Mouse (Mus musculus) embryonic facial prominence, embryonic 11.5 days (tissue): Measurements from ENCODE around the gene Cacna2d3. TPM values are rescaled to one million over a fixed set of nuclear protein-coding genes. Genes with fewer than 3 reads are reported as not detected.

Experiments used
- ATAC-seq: fragments of 200-750 bp; cut with Nextera tagmentation; replicated peaks from 2 replicates; pipeline ENCODE4 v1.8.0; 2017; ENCODE audit warnings: low read depth; ENCODE audit not compliant: insufficient number of reproducible peaks, low FRiP score, low TSS enrichment
- DNase-seq: peaks from one replicate; pipeline ENCODE4 v3.0.0-alpha.2; 2015; ENCODE audit warnings: low spot score
- H3K27ac ChIP-seq: fragments of 300-500 bp; sonication (generic); replicated peaks from 2 replicates; pipeline ENCODE4 v1.5.1; 2014; ENCODE audit warnings: mild to moderate bottlenecking, low read depth, low read length, control low read depth
- H3K27me3 ChIP-seq: fragments of 300-500 bp; sonication (generic); 2 replicates; pipeline ENCODE4 v1.6.1; 2014; ENCODE audit warnings: mild to moderate bottlenecking, low read length, moderate library complexity, mixed read lengths; ENCODE audit not compliant: control insufficient read depth, insufficient read depth
- H3K36me3 ChIP-seq: fragments of 300-500 bp; sonication (generic); replicated peaks from 2 replicates; pipeline ENCODE4 v1.6.1; 2014; ENCODE audit warnings: low read depth, mild to moderate bottlenecking, low read length, moderate library complexity, mixed read lengths; ENCODE audit not compliant: control insufficient read depth, insufficient read depth
- H3K4me1 ChIP-seq: fragments of 300-500 bp; sonication (generic); 2 replicates; pipeline ENCODE4 v1.6.1; 2014; ENCODE audit warnings: low read length, mixed read lengths; ENCODE audit not compliant: control insufficient read depth, insufficient read depth
- H3K4me2 ChIP-seq: fragments of 300-500 bp; sonication (generic); 2 replicates; pipeline ENCODE4 v1.6.1; 2014; ENCODE audit warnings: low read depth, mild to moderate bottlenecking, control low read depth, low read length, moderate library complexity
- H3K4me3 ChIP-seq: fragments of 300-500 bp; sonication (generic); 2 replicates; pipeline ENCODE4 v1.5.1; 2014; ENCODE audit warnings: low read depth, low read length, control low read depth
- H3K9ac ChIP-seq: fragments of 300-500 bp; sonication (generic); replicated peaks from 2 replicates; pipeline ENCODE4 v1.6.1; 2014; ENCODE audit warnings: mild to moderate bottlenecking, control low read depth, low read length
- H3K9me3 ChIP-seq: fragments of 300-500 bp; sonication (generic); replicated peaks from 2 replicates; pipeline ENCODE4 v1.6.1; 2016; ENCODE audit warnings: mild to moderate bottlenecking, low read length, inconsistent platforms, mixed read lengths; ENCODE audit not compliant: control insufficient read depth
- WGBS: fragments of 180-500 bp; shearing (Covaris S2); extraction: QIAGEN DNeasy Blood & Tissue Kit; methylation state at CpG from one replicate; pipeline ENCODE4 v1.1.7; 2014; 5-methylcytosine and 5-hydroxymethylcytosine counted together
- polyA plus RNA-seq: library from polyadenylated mRNA; unstranded; fragments of >200 nt; fragmentation: Nextera tagmentation; extraction: Ambion mirVana; gene quantifications from 2 replicates; pipeline ENCODE4 v1.2.1, GENCODE M21; 2014

Cacna2d3 gene
- polyA plus RNA-seq, 1 experiment from 2014 or later: 4.0 TPM

- 94% methylated on average over 1 of the region's 1 CpGs for WGBS
Observed at GRCm38 (mm10) chr14:29031858-29032395, 689.7 kb downstream of the Cacna2d3 start.

GRCm38 (mm10) chr14:29030519-29030918 is 691.1 kb downstream of the Cacna2d3 start:
- ATAC-seq (no peak), DNase-seq (no peak)
- no peak overlapping the region for H3K4me2 ChIP-seq
- no peaks in the 10 kb centered on the region for H3K27me3 ChIP-seq
- no peaks in the 10 kb centered on the region for H3K36me3 ChIP-seq
- H3K9ac ChIP-seq: no peak overlapping the region
- no peak overlapping the region for H3K27ac ChIP-seq
- H3K4me1 ChIP-seq: no peaks in the 10 kb centered on the region
- H3K9me3 ChIP-seq: no peaks in the 10 kb centered on the region
- no peak overlapping the region for H3K4me3 ChIP-seq
- WGBS: 57% methylated on average over 9 of the region's 9 CpGs

More at GRCm38 (mm10) chr14:29031858-29032395, 689.7 kb downstream of the Cacna2d3 start:
- no peak for DNase-seq
- Histone ChIP-seq H3K4me1 (no peaks in the 10 kb centered on the region), H3K4me2 (no peak overlapping the region), H3K36me3 (no peaks in the 10 kb centered on the region), H3K27ac (no peak overlapping the region), H3K4me3 (no peak overlapping the region), H3K9me3 (no peaks in the 10 kb centered on the region), H3K27me3 (no peaks in the 10 kb centered on the region), H3K9ac (no peak overlapping the region)
- ATAC-seq: no peak

GRCm38 (mm10) chr14:29029896-29030420 is 691.7 kb downstream of the Cacna2d3 start:
- DNase-seq (no peak), ATAC-seq (no peak)
- Histone ChIP-seq H3K9me3 (no peaks in the 10 kb centered on the region), H3K4me1 (no peaks in the 10 kb centered on the region), H3K4me2 (no peak overlapping the region), H3K27me3 (no peaks in the 10 kb centered on the region), H3K36me3 (no peaks in the 10 kb centered on the region), H3K27ac (no peak overlapping the region), H3K4me3 (no peak overlapping the region), H3K9ac (no peak overlapping the region)
- 74% methylated on average over 11 of the region's 11 CpGs for WGBS

GRCm38 (mm10) chr14:29029107-29029469 is 692.6 kb downstream of the Cacna2d3 start:
- H3K4me3 ChIP-seq: no peak overlapping the region
- DNase-seq (peak; percentile 86), ATAC-seq (0 out of 2 replicates have a peak, but pooled peaks have one; percentile 23)
- H3K27ac ChIP-seq: no peak overlapping the region
- no peak overlapping the region for H3K4me2 ChIP-seq
- no peaks in the 10 kb centered on the region for H3K9me3 ChIP-seq
- no peaks in the 10 kb centered on the region for H3K27me3 ChIP-seq
- H3K36me3 ChIP-seq: no peaks in the 10 kb centered on the region
- 50% methylated on average over 2 of the region's 2 CpGs for WGBS
- H3K4me1 ChIP-seq: no peaks in the 10 kb centered on the region
- H3K9ac ChIP-seq: no peak overlapping the region

- Histone ChIP-seq H3K9me3 (no peaks in the 10 kb centered on the region), H3K4me2 (no peak overlapping the region), H3K27me3 (no peaks in the 10 kb centered on the region), H3K9ac (no peak overlapping the region), H3K36me3 (no peaks in the 10 kb centered on the region), H3K27ac (peak overlapping the region; percentile 61; the same call in 1 of the 2 replicates), H3K4me3 (no peak overlapping the region), H3K4me1 (no peaks in the 10 kb centered on the region)
- peak; percentile 79 for DNase-seq
- ATAC-seq: 0 out of 2 replicates have a peak, but pooled peaks have one; percentile 29
- 40% methylated on average over 6 of the region's 6 CpGs for WGBS
Observed at GRCm38 (mm10) chr14:29028391-29029106, 693.1 kb downstream of the Cacna2d3 start.

- no peak overlapping the region for H3K9ac ChIP-seq
- ATAC-seq (no peak), DNase-seq (no peak)
- no peak overlapping the region for H3K4me2 ChIP-seq
- H3K9me3 ChIP-seq: no peaks in the 10 kb centered on the region
- no peaks in the 10 kb centered on the region for H3K4me1 ChIP-seq
- H3K27me3 ChIP-seq: no peaks in the 10 kb centered on the region
- 93% methylated on average over 5 of the region's 5 CpGs for WGBS
- no peak overlapping the region for H3K4me3 ChIP-seq
- H3K27ac ChIP-seq: no peak overlapping the region
- H3K36me3 ChIP-seq: no peaks in the 10 kb centered on the region
Observed at GRCm38 (mm10) chr14:29027276-29027675, 694.4 kb downstream of the Cacna2d3 start.

- ATAC-seq (no peak), DNase-seq (no peak)
- WGBS: 80% methylated on average over 6 of the region's 6 CpGs
- no peaks in the 10 kb centered on the region for H3K4me1 ChIP-seq
- H3K36me3 ChIP-seq: no peaks in the 10 kb centered on the region
- H3K9me3 ChIP-seq: no peaks in the 10 kb centered on the region
- H3K27me3 ChIP-seq: no peaks in the 10 kb centered on the region
- no peak overlapping the region for H3K4me2 ChIP-seq
- no peak overlapping the region for H3K27ac ChIP-seq
- no peak overlapping the region for H3K9ac ChIP-seq
- H3K4me3 ChIP-seq: no peak overlapping the region
Observed at GRCm38 (mm10) chr14:29025335-29025734, 696.3 kb downstream of the Cacna2d3 start.

GRCm38 (mm10) chr14:29023246-29023645 is 698.4 kb downstream of the Cacna2d3 start:
- no peaks in the 10 kb centered on the region for H3K27me3 ChIP-seq
- 90% methylated on average over 4 of the region's 4 CpGs for WGBS
- no peak overlapping the region for H3K4me2 ChIP-seq
- ATAC-seq (no peak), DNase-seq (no peak)
- H3K36me3 ChIP-seq: no peaks in the 10 kb centered on the region
- no peak overlapping the region for H3K9ac ChIP-seq
- no peak overlapping the region for H3K4me3 ChIP-seq
- no peaks in the 10 kb centered on the region for H3K4me1 ChIP-seq
- H3K27ac ChIP-seq: no peak overlapping the region
- H3K9me3 ChIP-seq: no peaks in the 10 kb centered on the region
